Mouse (Mus musculus) embryonic facial prominence, embryonic 12.5 days (tissue): ENCODE measurements at regions not wholly inside any gene's neighbourhood (a gene's known extent, or its start where the extent isn't known, plus 50 kb on each side); places are given as distances from the start of the nearest gene placed in this dataset.
A peak's percentile ranks its signal among the peaks of the same experiment; 100 is the strongest.

ENCODE experiments used
- ATAC-seq: fragments of 200-750 bp; cut with Nextera tagmentation; 2 replicates; pipeline ENCODE4 v1.8.0; 2017; ENCODE audit not compliant: insufficient number of reproducible peaks, insufficient read depth, low FRiP score, low TSS enrichment
- H3K27ac ChIP-seq: fragments of 300-500 bp; sonication (generic); 2 replicates; pipeline ENCODE4 v1.5.1; 2016; ENCODE audit warnings: mild to moderate bottlenecking
- H3K27me3 ChIP-seq: fragments of 300-500 bp; sonication (generic); 2 replicates; pipeline ENCODE4 v1.6.1; 2016; ENCODE audit warnings: mild to moderate bottlenecking, moderate library complexity
- H3K36me3 ChIP-seq: fragments of 300-500 bp; sonication (generic); 2 replicates; pipeline ENCODE4 v1.6.1; 2016; ENCODE audit warnings: mild to moderate bottlenecking
- H3K4me1 ChIP-seq: fragments of 300-500 bp; sonication (generic); 2 replicates; pipeline ENCODE4 v1.6.1; 2016
- H3K4me2 ChIP-seq: fragments of 300-500 bp; sonication (generic); replicated peaks from 2 replicates; pipeline ENCODE4 v1.6.1; 2016; ENCODE audit warnings: mild to moderate bottlenecking, moderate library complexity
- H3K4me3 ChIP-seq: fragments of 300-500 bp; sonication (generic); 2 replicates; pipeline ENCODE4 v1.5.1; 2016; ENCODE audit warnings: mild to moderate bottlenecking
- H3K9ac ChIP-seq: fragments of 300-500 bp; sonication (generic); 2 replicates; pipeline ENCODE4 v1.6.1; 2016; ENCODE audit warnings: mild to moderate bottlenecking, moderate library complexity
- H3K9me3 ChIP-seq: fragments of 300-500 bp; sonication (generic); 2 replicates; pipeline ENCODE4 v1.6.1; 2016; ENCODE audit warnings: mild to moderate bottlenecking, moderate library complexity
- WGBS: fragments of 180-500 bp; shearing (Covaris S2); methylation state at CpG from one replicate; pipeline ENCODE4 v1.1.7; 2016; 5-methylcytosine and 5-hydroxymethylcytosine counted together

DNA sequence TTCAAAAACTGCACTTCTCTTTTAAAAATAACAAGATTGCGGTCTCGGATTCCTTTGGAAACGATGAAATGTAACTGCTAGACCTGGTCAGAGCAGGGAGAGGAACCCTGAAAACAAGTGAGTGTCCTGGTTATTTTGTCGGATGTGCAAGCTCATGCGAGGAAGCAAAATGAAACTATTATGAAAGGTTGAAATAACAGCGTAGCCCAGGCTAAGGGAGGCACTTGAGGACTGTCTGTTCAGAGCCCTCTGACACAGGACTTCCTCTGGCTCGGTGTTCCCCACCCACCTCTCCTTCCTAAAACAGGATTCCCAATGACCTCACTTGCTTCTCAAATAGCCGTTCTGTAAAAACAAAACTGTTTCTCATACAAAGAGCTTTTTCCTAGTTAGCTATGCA, 51.3 kb upstream of the S1pr1 start:
- Histone ChIP-seq H3K4me3 (no peak overlapping the region), H3K4me1 (no peaks in the 10 kb centered on the region), H3K36me3 (no peaks in the 10 kb centered on the region), H3K4me2 (no peak overlapping the region), H3K27ac (no peak overlapping the region; the same call in 1 of the 2 replicates), H3K27me3 (no peaks in the 10 kb centered on the region), H3K9me3 (no peaks in the 10 kb centered on the region), H3K9ac (no peak overlapping the region)
- WGBS = 60% methylated on average over 8 of the region's 8 CpGs
- ATAC-seq = no peak

DNA sequence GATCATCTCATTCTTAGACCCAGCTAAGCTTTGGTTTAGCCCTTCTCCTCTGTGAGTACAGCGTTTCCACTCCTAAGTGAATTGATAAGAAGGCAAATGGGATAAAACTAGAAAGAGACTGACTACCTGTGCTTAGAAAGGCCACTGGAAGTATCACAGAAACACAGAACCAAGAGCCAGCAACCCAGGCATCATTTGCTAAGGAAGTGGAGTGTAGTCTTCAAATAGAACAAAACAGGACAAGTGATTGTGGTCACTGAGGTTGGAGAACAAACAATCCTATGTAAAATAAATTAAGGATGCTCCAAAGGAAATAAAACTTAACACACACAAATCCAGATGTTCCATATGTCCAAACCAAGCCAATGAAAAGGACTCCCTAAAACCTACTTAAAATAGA, 53.4 kb upstream of the S1pr1 start:
- WGBS = 96% methylated on average over 1 of the region's 1 CpGs
- Histone ChIP-seq H3K36me3 (no peaks in the 10 kb centered on the region), H3K4me2 (no peak overlapping the region), H3K9ac (no peak overlapping the region), H3K9me3 (no peaks in the 10 kb centered on the region), H3K4me1 (no peaks in the 10 kb centered on the region), H3K4me3 (no peak overlapping the region), H3K27me3 (no peaks in the 10 kb centered on the region), H3K27ac (no peak overlapping the region)
- no peak for ATAC-seq

DNA sequence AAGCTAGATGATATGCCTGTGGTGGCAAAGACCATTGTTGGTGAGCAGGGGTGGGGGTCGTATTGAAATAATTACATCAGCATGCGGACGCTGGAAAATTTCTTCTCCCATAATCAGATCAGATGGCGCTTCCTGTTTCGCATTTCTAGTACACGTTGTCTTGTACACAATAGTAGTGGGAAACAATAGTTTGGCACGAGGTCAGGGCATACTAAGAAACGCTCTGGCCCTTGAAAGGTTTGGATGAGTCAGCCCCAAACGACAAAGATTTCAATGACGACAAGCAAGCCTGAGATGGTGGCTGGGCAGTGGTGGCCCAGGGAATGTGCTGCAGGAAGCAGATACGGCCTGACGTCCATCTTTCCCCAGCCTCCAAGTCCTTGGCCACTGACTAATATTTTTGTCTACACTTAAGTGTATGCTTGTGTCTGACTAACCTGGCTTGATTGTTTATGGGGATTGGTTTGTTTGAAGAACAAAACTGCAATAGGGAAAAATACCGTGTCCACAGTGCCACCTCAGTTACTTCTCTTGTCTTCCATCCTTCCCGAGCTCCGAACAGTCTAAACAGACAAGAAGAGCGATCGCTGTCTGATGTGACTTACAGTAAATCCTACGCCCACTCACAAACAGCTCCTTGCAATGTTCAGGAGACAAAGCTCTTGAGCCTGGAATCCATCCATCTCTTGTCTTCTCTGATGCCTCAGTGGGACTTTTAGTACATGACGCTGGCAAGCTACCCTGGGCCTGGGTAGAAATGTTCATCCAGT, 54.1 kb upstream of the S1pr1 start:
- no peak overlapping the region for H3K27ac ChIP-seq
- no peaks in the 10 kb centered on the region for H3K4me1 ChIP-seq
- WGBS = 68% methylated on average over 19 of the region's 19 CpGs
- H3K9me3 ChIP-seq = no peaks in the 10 kb centered on the region
- H3K27me3 ChIP-seq = no peaks in the 10 kb centered on the region
- H3K4me2 ChIP-seq = no peak overlapping the region
- ATAC-seq = no peak
- no peak overlapping the region for H3K9ac ChIP-seq
- no peak overlapping the region for H3K4me3 ChIP-seq
- H3K36me3 ChIP-seq = no peaks in the 10 kb centered on the region

DNA sequence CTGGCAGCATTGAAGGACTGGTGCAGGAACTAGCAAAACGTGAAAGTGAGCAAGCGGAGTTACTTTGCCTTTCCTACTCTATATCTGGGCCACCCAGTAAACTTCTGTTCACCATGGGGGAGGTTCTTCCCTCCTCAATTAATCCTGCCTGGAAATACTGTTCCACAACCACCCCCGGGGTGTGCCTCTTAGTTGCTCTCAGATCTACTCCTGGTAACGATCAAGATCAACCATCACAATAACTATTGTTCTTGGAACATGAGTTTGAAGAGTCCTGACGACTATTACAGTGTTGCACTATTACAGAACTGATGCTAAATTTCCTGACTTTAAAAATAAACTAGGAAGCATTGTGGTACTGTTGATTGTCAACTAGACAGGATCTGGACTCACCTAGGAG, 57.8 kb upstream of the S1pr1 start:
- Histone ChIP-seq H3K27me3 (no peaks in the 10 kb centered on the region), H3K9me3 (no peaks in the 10 kb centered on the region), H3K36me3 (no peaks in the 10 kb centered on the region), H3K4me2 (no peak overlapping the region), H3K4me3 (no peak overlapping the region), H3K4me1 (no peaks in the 10 kb centered on the region), H3K9ac (no peak overlapping the region), H3K27ac (no peak overlapping the region)
- 79% methylated on average over 5 of the region's 5 CpGs for WGBS
- no peak for ATAC-seq

DNA sequence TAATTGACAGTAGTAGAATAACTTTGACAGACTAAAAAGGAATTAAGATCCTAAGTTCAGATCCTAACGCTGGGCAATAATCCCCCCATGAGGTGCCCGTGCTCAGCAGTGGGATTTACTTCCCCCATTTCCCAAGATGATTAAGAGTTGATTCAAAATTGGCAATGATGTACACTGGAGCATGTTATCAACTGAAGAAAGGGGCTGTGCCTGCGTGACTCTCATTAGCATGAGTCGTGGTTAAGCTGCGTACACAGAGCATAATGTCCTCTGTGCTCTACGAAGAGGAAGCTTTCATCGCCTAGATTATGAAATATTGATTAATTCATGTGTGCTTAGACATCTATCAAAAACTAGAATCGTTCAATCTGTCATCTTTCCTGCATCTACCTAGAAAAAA, 59.4 kb upstream of the S1pr1 start:
- H3K4me3 ChIP-seq = no peak overlapping the region
- no peaks in the 10 kb centered on the region for H3K9me3 ChIP-seq
- H3K27me3 ChIP-seq = no peaks in the 10 kb centered on the region
- H3K36me3 ChIP-seq = no peaks in the 10 kb centered on the region
- no peak for ATAC-seq
- H3K27ac ChIP-seq = no peak overlapping the region
- H3K4me2 ChIP-seq = no peak overlapping the region
- no peak overlapping the region for H3K9ac ChIP-seq
- H3K4me1 ChIP-seq = no peaks in the 10 kb centered on the region
- WGBS = 79% methylated on average over 8 of the region's 8 CpGs

DNA sequence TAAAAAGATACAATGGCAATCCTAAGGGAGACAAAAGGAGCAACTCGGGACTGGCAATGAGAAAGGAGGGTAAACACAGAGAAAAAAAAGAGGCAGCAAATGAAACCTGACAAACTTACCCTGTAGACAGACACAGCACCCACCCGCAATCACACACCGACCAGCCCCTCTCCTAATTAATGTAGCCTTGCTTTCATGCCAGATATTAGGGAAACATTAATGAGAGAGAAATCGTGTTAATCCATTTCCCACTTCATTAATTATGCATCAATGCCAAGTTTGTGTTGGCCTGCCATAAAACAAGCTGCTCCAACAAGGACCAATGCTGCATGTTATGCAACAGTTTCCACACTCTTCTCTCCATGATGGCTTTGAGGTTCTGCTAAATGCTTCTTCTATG, 59.9 kb upstream of the S1pr1 start:
- Histone ChIP-seq H3K27me3 (no peaks in the 10 kb centered on the region), H3K4me3 (no peak overlapping the region), H3K4me1 (no peaks in the 10 kb centered on the region), H3K4me2 (no peak overlapping the region), H3K36me3 (no peaks in the 10 kb centered on the region), H3K9ac (no peak overlapping the region), H3K9me3 (no peaks in the 10 kb centered on the region), H3K27ac (no peak overlapping the region)
- ATAC-seq = no peak
- 81% methylated on average over 4 of the region's 4 CpGs for WGBS

DNA sequence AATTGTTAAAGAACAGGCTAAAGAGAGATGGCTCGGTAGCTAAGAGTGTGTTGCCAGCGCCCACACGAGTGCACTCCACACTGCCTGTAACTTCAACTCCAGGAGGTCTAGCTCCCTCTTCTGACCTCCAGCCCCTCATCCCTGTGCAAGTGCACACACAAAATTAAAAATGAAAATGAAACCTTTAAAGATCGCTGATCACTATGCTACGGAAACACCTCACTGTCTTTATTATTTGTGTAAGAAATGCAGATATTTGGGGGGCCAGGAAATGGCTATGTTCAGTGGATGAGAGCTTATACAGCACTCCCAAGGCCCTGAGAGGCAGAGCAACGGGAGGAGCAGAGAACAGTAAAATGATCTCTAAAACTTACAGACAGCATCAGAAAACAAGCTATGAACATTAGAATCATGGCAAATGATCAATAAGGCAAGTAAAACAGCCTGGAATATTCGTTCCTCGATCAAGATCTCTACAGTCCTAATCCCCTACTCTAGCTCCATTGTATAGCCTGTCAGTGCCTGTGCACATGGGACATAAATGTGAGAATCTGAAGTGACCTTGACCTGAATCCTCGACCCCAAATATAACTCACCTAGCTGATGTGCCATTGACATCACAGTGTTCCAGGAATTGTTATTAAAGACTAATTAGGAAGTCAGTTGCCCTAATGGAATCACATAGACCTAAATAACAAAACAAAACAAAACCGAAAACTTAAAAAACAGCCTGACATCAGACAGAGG, 64.4 kb upstream of the S1pr1 start:
- no peak overlapping the region for H3K9ac ChIP-seq
- no peak overlapping the region for H3K27ac ChIP-seq
- peaks cover 3% of the 10 kb centered on the region; the same call in 1 of the 2 replicates for H3K4me1 ChIP-seq
- no peak for ATAC-seq
- H3K36me3 ChIP-seq = no peaks in the 10 kb centered on the region
- H3K4me2 ChIP-seq = no peak overlapping the region
- 84% methylated on average over 10 of the region's 10 CpGs for WGBS
- H3K9me3 ChIP-seq = no peaks in the 10 kb centered on the region
- no peaks in the 10 kb centered on the region for H3K27me3 ChIP-seq
- H3K4me3 ChIP-seq = no peak overlapping the region

DNA sequence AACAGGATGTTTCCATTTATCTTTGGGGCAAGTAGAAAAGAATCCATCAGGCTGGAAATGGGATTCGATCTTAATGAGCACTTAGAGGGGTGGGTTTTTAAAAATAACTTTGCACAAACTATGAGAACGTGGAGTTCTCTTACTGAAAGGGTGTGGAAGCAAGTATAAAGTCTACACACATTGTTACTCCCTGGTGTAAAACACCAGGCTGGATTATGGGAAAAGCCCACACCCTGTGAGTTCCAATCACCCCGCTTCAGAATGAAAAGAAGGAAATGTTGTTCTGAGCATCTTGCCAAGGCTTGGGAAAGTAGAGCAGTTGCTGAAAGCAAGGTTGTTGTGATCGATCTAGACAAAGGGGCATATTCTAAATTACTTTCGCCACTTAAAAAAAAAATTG, 65.0 kb upstream of the S1pr1 start:
- Histone ChIP-seq H3K27me3 (no peaks in the 10 kb centered on the region), H3K9me3 (no peaks in the 10 kb centered on the region), H3K4me3 (no peak overlapping the region), H3K4me2 (no peak overlapping the region), H3K27ac (no peak overlapping the region), H3K36me3 (no peaks in the 10 kb centered on the region), H3K9ac (no peak overlapping the region), H3K4me1 (peaks cover 3% of the 10 kb centered on the region; the same call in 1 of the 2 replicates)
- no peak for ATAC-seq
- 84% methylated on average over 5 of the region's 5 CpGs for WGBS

DNA sequence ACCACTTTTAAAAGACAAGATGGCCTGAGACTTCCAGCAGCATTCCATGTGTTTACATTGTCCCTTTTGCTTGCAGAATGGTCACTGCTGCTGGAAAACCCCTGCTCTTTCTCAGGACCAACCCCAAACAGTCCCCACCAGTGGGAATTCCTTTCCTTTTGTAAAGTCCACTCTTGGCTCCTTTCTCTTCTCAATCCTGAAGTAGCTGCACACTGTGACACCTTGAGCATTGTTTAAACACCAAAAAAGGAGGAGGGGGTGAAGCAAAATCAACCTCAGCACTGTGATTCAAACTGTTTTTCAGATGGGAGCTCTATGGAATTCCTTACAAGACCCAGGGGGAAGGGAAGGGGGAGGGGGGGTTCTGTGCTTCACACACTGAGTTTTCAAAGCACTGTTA, 67.9 kb upstream of the S1pr1 start:
- Histone ChIP-seq H3K4me1 (peaks cover 5% of the 10 kb centered on the region; the same call in 1 of the 2 replicates), H3K4me3 (no peak overlapping the region), H3K4me2 (no peak overlapping the region), H3K36me3 (no peaks in the 10 kb centered on the region), H3K27me3 (no peaks in the 10 kb centered on the region), H3K9ac (no peak overlapping the region), H3K9me3 (no peaks in the 10 kb centered on the region), H3K27ac (no peak overlapping the region)
- ATAC-seq = no peak

DNA sequence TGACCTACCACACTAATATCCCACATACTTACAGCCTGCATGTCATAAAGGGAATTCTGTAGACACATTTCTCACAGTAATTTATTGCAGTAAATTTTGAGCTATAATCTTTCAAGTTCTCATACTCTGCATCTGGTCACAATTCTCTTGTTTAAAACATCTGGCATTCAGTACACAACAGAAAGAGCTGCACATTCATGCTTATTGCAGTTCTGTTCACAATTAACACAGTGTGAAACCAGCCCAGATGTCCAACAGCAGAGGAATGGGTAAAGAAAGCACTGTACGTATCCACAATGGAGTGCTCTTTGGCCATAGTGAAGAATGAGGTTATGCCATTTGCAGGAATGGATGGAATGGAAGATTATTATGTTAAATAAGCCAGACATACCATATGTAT, 72.5 kb upstream of the S1pr1 start:
- peak; percentile 35; the same call in 1 of the 2 replicates for ATAC-seq
- H3K27ac ChIP-seq = no peak overlapping the region
- 28% methylated on average over 1 of the region's 1 CpGs for WGBS

DNA sequence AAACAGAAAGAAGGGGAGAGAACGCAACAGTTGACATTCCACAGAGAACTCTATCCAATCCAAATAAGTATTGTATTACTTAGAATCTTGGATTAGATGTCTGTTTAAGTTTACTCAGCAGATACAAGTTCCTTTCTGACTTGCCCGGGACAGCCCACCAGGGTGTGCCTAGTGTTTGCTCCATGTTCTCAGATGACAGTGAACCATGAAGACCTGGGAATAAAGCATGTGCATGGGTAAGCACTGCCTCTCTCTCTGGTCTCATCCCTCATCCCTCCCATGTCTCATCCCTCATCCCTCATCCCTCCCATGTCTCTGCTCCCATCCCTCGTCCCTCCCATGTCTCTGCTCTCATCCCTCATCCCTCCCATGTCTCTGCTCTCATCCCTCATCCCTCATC, 73.7 kb upstream of the S1pr1 start:
- Histone ChIP-seq H3K4me1 (peaks cover 7% of the 10 kb centered on the region; the same call in 1 of the 2 replicates), H3K27ac (no peak overlapping the region), H3K4me3 (no peak overlapping the region), H3K4me2 (no peak overlapping the region), H3K9me3 (no peaks in the 10 kb centered on the region), H3K9ac (no peak overlapping the region), H3K27me3 (0 out of 2 replicates have a peak, but pooled peaks cover 4% of the 10 kb centered on the region), H3K36me3 (no peaks in the 10 kb centered on the region)
- no peak for ATAC-seq
- WGBS = 62% methylated on average over 3 of the region's 3 CpGs

More for the DNA sequence above, 72.5 kb upstream of the S1pr1 start:
- Histone ChIP-seq H3K27me3 (0 out of 2 replicates have a peak, but pooled peaks cover 4% of the 10 kb centered on the region), H3K4me3 (no peak overlapping the region), H3K36me3 (no peaks in the 10 kb centered on the region), H3K9me3 (no peaks in the 10 kb centered on the region), H3K9ac (no peak overlapping the region), H3K4me1 (peaks cover 5% of the 10 kb centered on the region; the same call in 1 of the 2 replicates), H3K4me2 (no peak overlapping the region)

DNA sequence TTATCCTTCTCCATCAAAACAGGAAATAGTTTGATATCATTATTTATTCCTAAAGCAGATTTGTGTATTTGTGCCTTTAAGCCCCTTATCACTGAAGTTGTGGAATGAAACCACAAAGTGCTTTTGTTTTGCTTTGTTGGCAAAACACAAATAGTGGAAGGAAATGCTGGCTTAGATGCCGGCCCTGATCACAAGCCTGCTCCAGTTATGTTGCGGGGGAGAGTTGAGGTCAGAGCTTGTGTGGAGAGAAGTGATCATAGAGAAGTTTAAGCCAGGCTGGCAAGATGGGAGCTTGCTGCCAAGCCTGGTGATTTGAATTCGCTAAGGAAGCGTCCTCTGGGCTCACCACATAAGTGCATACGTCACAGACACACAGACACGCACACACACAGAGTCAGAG, 74.2 kb upstream of the S1pr1 start:
- Histone ChIP-seq H3K4me3 (no peak overlapping the region), H3K9me3 (no peaks in the 10 kb centered on the region), H3K4me2 (no peak overlapping the region), H3K36me3 (no peaks in the 10 kb centered on the region), H3K4me1 (peaks cover 10% of the 10 kb centered on the region; the same call in 1 of the 2 replicates), H3K27me3 (0 out of 2 replicates have a peak, but pooled peaks cover 4% of the 10 kb centered on the region), H3K9ac (no peak overlapping the region), H3K27ac (no peak overlapping the region)
- no peak for ATAC-seq
- WGBS = 82% methylated on average over 6 of the region's 6 CpGs
